Mouse (Mus musculus): ENCODE data around the gene Gbx2. TPM values are rescaled to one million over a fixed set of nuclear protein-coding genes. Genes with fewer than 3 reads are reported as not detected.

The Gbx2 gene
- polyA plus RNA-seq, 2 experiments = 0.55 to 0.58 TPM

GRCm38 (mm10) chr1:89938884-89939595, 8.1 kb upstream of the Gbx2 start:
- WGBS (ENCODE audit: insufficient replicate concordance) = 22% methylated on average over 16 of the region's 16 CpGs
- Histone ChIP-seq H3K27me3 (ENCODE audit: control insufficient read depth, insufficient read depth, low read length) (peaks cover 88% of the 10 kb centered on the region), H3K4me2 (ENCODE audit: low read depth) (no peak overlapping the region), H3K4me3 (ENCODE audit: insufficient read depth in 1 of 2, low read depth in 2 of 2, low read length in 2 of 2) (no peak overlapping the region), H3K27ac (no peak overlapping the region), H3K36me3 (replicated peaks; ENCODE audit: control insufficient read depth, insufficient read depth, low read depth) (no peaks in the 10 kb centered on the region), H3K4me1 (replicated peaks; ENCODE audit: control insufficient read depth in 2 of 2, insufficient read depth in 2 of 2, low read length in 1 of 2) (no peaks in the 10 kb centered on the region), H3K9me3 (ENCODE audit: control insufficient read depth, low read length) (no peaks in the 10 kb centered on the region), H3K9ac (replicated peaks) (no peak overlapping the region)
- TF ChIP-seq EP300 (IDR thresholded peaks at IDR 0.05; ENCODE audit: low read depth) (no peak), CTCF (IDR thresholded peaks at IDR 0.05; ENCODE audit: low read depth) (peak; percentile 50)
- no peak for DNase-seq (ENCODE audit: low read depth in 3 of 3, low spot score in 3 of 3)
- ATAC-seq (ENCODE audit: insufficient read depth) = no peak

- no peak overlapping the region for H3K27ac ChIP-seq
- H3K36me3 ChIP-seq (replicated peaks; ENCODE audit: control insufficient read depth, insufficient read depth, low read depth) = no peaks in the 10 kb centered on the region
- no peak overlapping the region for H3K4me3 ChIP-seq (ENCODE audit: insufficient read depth in 1 of 2, low read depth in 2 of 2, low read length in 2 of 2)
- DNase-seq (ENCODE audit: low read depth in 3 of 3, low spot score in 3 of 3) (no peak), ATAC-seq (ENCODE audit: insufficient read depth) (no peak)
- WGBS (ENCODE audit: insufficient replicate concordance) = 10% methylated on average over 29 of the region's 29 CpGs
- H3K27me3 ChIP-seq (ENCODE audit: control insufficient read depth, insufficient read depth, low read length) = peaks cover 88% of the 10 kb centered on the region
- no peak overlapping the region for H3K9ac ChIP-seq (replicated peaks)
- H3K4me2 ChIP-seq (ENCODE audit: low read depth) = no peak overlapping the region
- H3K9me3 ChIP-seq (ENCODE audit: control insufficient read depth, low read length) = no peaks in the 10 kb centered on the region
- TF ChIP-seq CTCF (IDR thresholded peaks at IDR 0.05; ENCODE audit: low read depth) (no peak), EP300 (IDR thresholded peaks at IDR 0.05; ENCODE audit: low read depth) (no peak)
- no peaks in the 10 kb centered on the region for H3K4me1 ChIP-seq (replicated peaks; ENCODE audit: control insufficient read depth in 2 of 2, insufficient read depth in 2 of 2, low read length in 1 of 2)
Observed at GRCm38 (mm10) chr1:89935493-89936348, 4.7 kb upstream of the Gbx2 start.

- Histone ChIP-seq H3K27me3 (ENCODE audit: control insufficient read depth, insufficient read depth, low read length) (peaks cover 90% of the 10 kb centered on the region), H3K36me3 (replicated peaks; ENCODE audit: control insufficient read depth, insufficient read depth, low read depth) (no peaks in the 10 kb centered on the region), H3K9me3 (ENCODE audit: control insufficient read depth, low read length) (no peaks in the 10 kb centered on the region), H3K27ac (no peak overlapping the region), H3K9ac (replicated peaks) (no peak overlapping the region), H3K4me2 (ENCODE audit: low read depth) (no peak overlapping the region), H3K4me3 (ENCODE audit: insufficient read depth in 1 of 2, low read depth in 2 of 2, low read length in 2 of 2) (no peak overlapping the region), H3K4me1 (replicated peaks; ENCODE audit: control insufficient read depth in 2 of 2, insufficient read depth in 2 of 2, low read length in 1 of 2) (no peaks in the 10 kb centered on the region)
- no peak for TF ChIP-seq CTCF (IDR thresholded peaks at IDR 0.05; ENCODE audit: low read depth)
- no peak for ATAC-seq (ENCODE audit: insufficient read depth)
- WGBS (ENCODE audit: insufficient replicate concordance) = 41% methylated on average over 19 of the region's 19 CpGs
- no peak for DNase-seq (ENCODE audit: low read depth in 3 of 3, low spot score in 3 of 3)
Observed at GRCm38 (mm10) chr1:89934316-89935260, 3.6 kb upstream of the Gbx2 start.

GRCm38 (mm10) chr1:89933786-89934185, 2.8 kb upstream of the Gbx2 start:
- Histone ChIP-seq H3K9ac (replicated peaks) (no peak overlapping the region), H3K4me2 (ENCODE audit: low read depth) (no peak overlapping the region), H3K27me3 (ENCODE audit: control insufficient read depth, insufficient read depth, low read length) (peaks cover 91% of the 10 kb centered on the region), H3K4me1 (replicated peaks; ENCODE audit: control insufficient read depth in 2 of 2, insufficient read depth in 2 of 2, low read length in 1 of 2) (no peaks in the 10 kb centered on the region), H3K4me3 (ENCODE audit: insufficient read depth in 1 of 2, low read depth in 2 of 2, low read length in 2 of 2) (no peak overlapping the region), H3K9me3 (ENCODE audit: control insufficient read depth, low read length) (no peaks in the 10 kb centered on the region), H3K27ac (no peak overlapping the region), H3K36me3 (replicated peaks; ENCODE audit: control insufficient read depth, insufficient read depth, low read depth) (no peaks in the 10 kb centered on the region)
- TF ChIP-seq CTCF (IDR thresholded peaks at IDR 0.05; ENCODE audit: low read depth) = no peak
- no peak for TF ChIP-seq EP300 (IDR thresholded peaks at IDR 0.05; ENCODE audit: low read depth)
- 42% methylated on average over 21 of the region's 21 CpGs for WGBS (ENCODE audit: insufficient replicate concordance)
- no peak for ATAC-seq (ENCODE audit: insufficient read depth)
- DNase-seq (ENCODE audit: low read depth in 3 of 3, low spot score in 3 of 3) = no peak

Measured in liver, embryonic 14.5 days (tissue).